Mouse (Mus musculus) right cerebral cortex, postnatal 14 days (tissue): ENCODE measurements around the gene Abi2.

Experiments used
- DNase-seq: peaks from one replicate; pipeline ENCODE4 v3.0.0; 2022

Gene Abi2

GRCm38 (mm10) chr1:60490510-60490909, 81.1 kb downstream of the Abi2 start:
- no peak for DNase-seq

- no peak for DNase-seq
Measured at GRCm38 (mm10) chr1:60492404-60492803, 83.0 kb downstream of the Abi2 start.

GRCm38 (mm10) chr1:60493421-60493820, 84.0 kb downstream of the Abi2 start:
- DNase-seq = no peak

- no peak for DNase-seq
Measured at GRCm38 (mm10) chr1:60503456-60503855, 94.0 kb downstream of the Abi2 start.

GRCm38 (mm10) chr1:60510584-60510983, 101.2 kb downstream of the Abi2 start:
- no peak for DNase-seq

- no peak for DNase-seq
Measured at GRCm38 (mm10) chr1:60530107-60530506, 120.7 kb downstream of the Abi2 start.

GRCm38 (mm10) chr1:60530636-60531035, 121.2 kb downstream of the Abi2 start:
- no peak for DNase-seq
